Mouse (Mus musculus) erythroblast, embryonic 14.5 days (primary cell): ENCODE measurements around the gene Ptpre.

Experiments
- GATA1 ChIP-seq: IDR thresholded peaks from 2 replicates; pipeline ENCODE4 v1.6.1; 2012; ENCODE audit warnings: low read length, inconsistent platforms, mixed read lengths
- TAL1 ChIP-seq: IDR thresholded peaks from 3 replicates; pipeline ENCODE4 v1.6.1; 2012; ENCODE audit warnings: low read length, inconsistent platforms, mixed read lengths

GRCm38 (mm10) chr7:135712534-135712933, 175.3 kb downstream of the Ptpre start:
- TF ChIP-seq GATA1 (no peak), TAL1 (no peak)
